In genomic region chr5:104022558-104022957, GRCm38 (mm10) we compare ENCODE assay signal across 11 mouse cellular contexts. TPM values are rescaled to one million over a fixed set of nuclear protein-coding genes. Genes with fewer than 3 reads are reported as not detected.
DNase-seq lines count a peak whose midpoint lies in the region; ATAC-seq and TF ChIP-seq lines count a peak whose summit lies in the region.
"Had no signal": no experiment of that assay in that cellular context is flagged by ENCODE, and none has a peak within 500 bp of the region (broad histone marks: within the 10 kb centered on the region; RNA-seq: fewer than 3 reads in every experiment).

No protein-coding gene starts in this region.

- H3K4me1 ChIP-seq in embryonic facial prominence, embryonic 14.5 days (ENCODE audit: control insufficient read depth, insufficient read depth, low read length), result peaks cover 5% of the 10 kb centered on the region; the same call in 1 of the 2 replicates
- peaks cover 23% of the 10 kb centered on the region for H3K4me1 ChIP-seq in intestine, embryonic 16.5 days (ENCODE audit: control insufficient read depth, insufficient read depth, low read length)
- H3K4me1 ChIP-seq in neural tube, embryonic 12.5 days, result peaks cover 17% of the 10 kb centered on the region; the same call in 1 of the 2 replicates

- H3K36me3 ChIP-seq in embryonic facial prominence, embryonic 14.5 days (ENCODE audit: control insufficient read depth, insufficient read depth, low read length), result 0 out of 2 replicates have a peak, but pooled peaks cover 6% of the 10 kb centered on the region
- H3K36me3 ChIP-seq in intestine, embryonic 16.5 days (ENCODE audit: control insufficient read depth, insufficient read depth, low read length), result no peaks in the 10 kb centered on the region
- no peaks in the 10 kb centered on the region for H3K36me3 ChIP-seq in neural tube, embryonic 12.5 days

- WGBS in embryonic facial prominence, embryonic 14.5 days, result 40% methylated on average over 5 of the region's 5 CpGs
- 32% methylated on average over 5 of the region's 5 CpGs for WGBS in intestine, embryonic 16.5 days
- 19% methylated on average over 5 of the region's 5 CpGs for WGBS in neural tube, embryonic 12.5 days

- ATAC-seq in embryonic facial prominence, embryonic 14.5 days (ENCODE audit: low read depth), result no peak
- no peak for ATAC-seq in intestine, embryonic 16.5 days
- ATAC-seq in neural tube, embryonic 12.5 days (ENCODE audit: low FRiP score, low read depth), result no peak
- no peak for ATAC-seq in CD4-positive, CD25-positive, alpha-beta regulatory T cell, adult 4 months
- no peak for ATAC-seq in activated CD4-positive, CD25-positive, alpha-beta regulatory T cell, adult 4 months

- H3K9ac ChIP-seq in embryonic facial prominence, embryonic 14.5 days (ENCODE audit: low read depth, low read length), result 0 out of 2 replicates have a peak overlapping the region, but pooled peaks have one; percentile 64
- peak overlapping the region; percentile 75 for H3K9ac ChIP-seq in intestine, embryonic 16.5 days (ENCODE audit: low read depth, low read length)
- no peak overlapping the region for H3K9ac ChIP-seq in neural tube, embryonic 12.5 days

- no peaks in the 10 kb centered on the region for H3K27me3 ChIP-seq in embryonic facial prominence, embryonic 14.5 days (replicated peaks; ENCODE audit: control insufficient read depth, insufficient read depth, low read length)
- H3K27me3 ChIP-seq in intestine, embryonic 16.5 days (replicated peaks; ENCODE audit: control insufficient read depth, insufficient read depth, low read length), result no peaks in the 10 kb centered on the region
- peaks cover 5% of the 10 kb centered on the region; the same call in 1 of the 2 replicates for H3K27me3 ChIP-seq in neural tube, embryonic 12.5 days (replicated peaks)

- peak overlapping the region; percentile 58 for H3K4me3 ChIP-seq in layer of hippocampus, adult 2 months
- H3K4me3 ChIP-seq in embryonic facial prominence, embryonic 14.5 days (ENCODE audit: low read depth, low read length), result peak overlapping the region; percentile 49
- H3K4me3 ChIP-seq in intestine, embryonic 16.5 days (ENCODE audit: low read length), result peak overlapping the region; percentile 60
- H3K4me3 ChIP-seq in neural tube, embryonic 12.5 days, result no peak overlapping the region

- H3K4me2 ChIP-seq in embryonic facial prominence, embryonic 14.5 days (ENCODE audit: low read depth, low read length), result peak overlapping the region; percentile 68
- peak overlapping the region; percentile 79 for H3K4me2 ChIP-seq in intestine, embryonic 16.5 days (ENCODE audit: low read depth, low read length)
- peak overlapping the region; percentile 80 for H3K4me2 ChIP-seq in neural tube, embryonic 12.5 days (replicated peaks)

- no peak for DNase-seq in layer of hippocampus, adult 2 months (ENCODE audit: low spot score in 2 of 2)
- no peak for DNase-seq in layer of hippocampus, adult 18-20 months (ENCODE audit: low spot score in 2 of 2)
- peak; percentile 19 for DNase-seq in embryonic facial prominence, embryonic 14.5 days (ENCODE audit: low spot score)
- no peak for DNase-seq in kidney, adult 9 months

- no peaks in the 10 kb centered on the region for H3K9me3 ChIP-seq in embryonic facial prominence, embryonic 14.5 days (ENCODE audit: control insufficient read depth, low read length)
- no peaks in the 10 kb centered on the region for H3K9me3 ChIP-seq in intestine, embryonic 16.5 days (ENCODE audit: control insufficient read depth, low read length)
- H3K9me3 ChIP-seq in neural tube, embryonic 12.5 days, result no peaks in the 10 kb centered on the region

- peak overlapping the region; percentile 94 for H3K27ac ChIP-seq in layer of hippocampus, adult 2 months
- peak overlapping the region; percentile 68; the same call in 1 of the 2 replicates for H3K27ac ChIP-seq in embryonic facial prominence, embryonic 14.5 days (replicated peaks; ENCODE audit: low read depth, low read length)
- H3K27ac ChIP-seq in intestine, embryonic 16.5 days (ENCODE audit: low read length), result peak overlapping the region; percentile 96
- no peak overlapping the region for H3K27ac ChIP-seq in neural tube, embryonic 12.5 days

- no peak for TF ChIP-seq CTCF in layer of hippocampus, adult 2 months (conservative IDR thresholded peaks at IDR 0.05)

RNA-seq across cellular contexts. Expression of gene Hsd17b11, which starts 0.8 kb away (rescaled TPM):
- total RNA-seq in layer of hippocampus, adult 2 months (2021), result 10 to 100 TPM; 48.0 to 53.9 TPM
- total RNA-seq in layer of hippocampus, adult 18-20 months (2021), result 10 to 100 TPM; 53.9 to 61.3 TPM
- 4.5 and 4.9 TPM in 2 replicates for polyA plus RNA-seq in embryonic facial prominence, embryonic 14.5 days (2014; fragmentation: Nextera tagmentation; extraction: Ambion mirVana)
- polyA plus RNA-seq in intestine, embryonic 16.5 days (2015; fragmentation: Nextera tagmentation; extraction: Ambion mirVana), result 10.6 and 10.7 TPM in 2 replicates
- 1.8 and 2.0 TPM in 2 replicates for polyA plus RNA-seq in neural tube, embryonic 12.5 days (2016; fragmentation: Nextera tagmentation; extraction: Ambion mirVana)
- 1 to 10 TPM; 4.3 to 5.2 TPM for polyA plus RNA-seq in CD4-positive, CD25-positive, alpha-beta regulatory T cell, adult 4 months (2017; shearing (Covaris generic))
- polyA plus RNA-seq in activated CD4-positive, CD25-positive, alpha-beta regulatory T cell, adult 4 months (2017; shearing (Covaris generic)), result 1 to 10 TPM; 2.9 to 3.9 TPM

RNA-seq across cellular contexts. Expression of gene Nudt9, which starts 23.5 kb away (rescaled TPM):
- 10 to 100 TPM; 66.4 to 71.5 TPM for total RNA-seq in layer of hippocampus, adult 2 months (2021)
- total RNA-seq in layer of hippocampus, adult 18-20 months (2021), result 10 to 100 TPM; 76.8 to 77.4 TPM
- 56.8 and 59.0 TPM in 2 replicates for polyA plus RNA-seq in embryonic facial prominence, embryonic 14.5 days (2014; fragmentation: Nextera tagmentation; extraction: Ambion mirVana)
- polyA plus RNA-seq in intestine, embryonic 16.5 days (2015; fragmentation: Nextera tagmentation; extraction: Ambion mirVana), result 61.0 and 61.8 TPM in 2 replicates
- polyA plus RNA-seq in neural tube, embryonic 12.5 days (2016; fragmentation: Nextera tagmentation; extraction: Ambion mirVana), result 78.1 and 81.7 TPM in 2 replicates
- 10 to 100 TPM; 13.5 to 22.6 TPM for polyA plus RNA-seq in CD4-positive, CD25-positive, alpha-beta regulatory T cell, adult 4 months (2017; shearing (Covaris generic))
- polyA plus RNA-seq in activated CD4-positive, CD25-positive, alpha-beta regulatory T cell, adult 4 months (2017; shearing (Covaris generic)), result 10 to 100 TPM; 13.6 to 20.8 TPM

RNA-seq across cellular contexts. Expression of gene Hsd17b13, which starts 45.3 kb away (rescaled TPM):
- not detected for total RNA-seq in layer of hippocampus, adult 2 months (2021)
- total RNA-seq in layer of hippocampus, adult 18-20 months (2021), result not detected
- 0.15 and 0.26 TPM in 2 replicates for polyA plus RNA-seq in embryonic facial prominence, embryonic 14.5 days (2014; fragmentation: Nextera tagmentation; extraction: Ambion mirVana)
- 36.9 and 49.5 TPM in 2 replicates for polyA plus RNA-seq in intestine, embryonic 16.5 days (2015; fragmentation: Nextera tagmentation; extraction: Ambion mirVana)
- polyA plus RNA-seq in neural tube, embryonic 12.5 days (2016; fragmentation: Nextera tagmentation; extraction: Ambion mirVana), result not detected in 2 replicates
- not detected for polyA plus RNA-seq in CD4-positive, CD25-positive, alpha-beta regulatory T cell, adult 4 months (2017; shearing (Covaris generic))
- polyA plus RNA-seq in activated CD4-positive, CD25-positive, alpha-beta regulatory T cell, adult 4 months (2017; shearing (Covaris generic)), result not detected
- polyA plus RNA-seq: erythroblast, embryonic 14.5 days; Patski had no signal

RNA-seq across cellular contexts. Expression of gene Gm17660, which starts 54.9 kb away (rescaled TPM):
- not detected for total RNA-seq in layer of hippocampus, adult 2 months (2021)
- total RNA-seq in layer of hippocampus, adult 18-20 months (2021), result not detected
- 0.47 TPM in 1 of 2 replicates, not detected in the other for polyA plus RNA-seq in embryonic facial prominence, embryonic 14.5 days (2014; fragmentation: Nextera tagmentation; extraction: Ambion mirVana)
- polyA plus RNA-seq in intestine, embryonic 16.5 days (2015; fragmentation: Nextera tagmentation; extraction: Ambion mirVana), result not detected in 2 replicates
- not detected in 2 replicates for polyA plus RNA-seq in neural tube, embryonic 12.5 days (2016; fragmentation: Nextera tagmentation; extraction: Ambion mirVana)
- polyA plus RNA-seq in CD4-positive, CD25-positive, alpha-beta regulatory T cell, adult 4 months (2017; shearing (Covaris generic)), result not detected
- not detected for polyA plus RNA-seq in activated CD4-positive, CD25-positive, alpha-beta regulatory T cell, adult 4 months (2017; shearing (Covaris generic))
- total RNA-seq: liver, adult 2 months had no signal
- polyA plus RNA-seq: erythroblast, embryonic 14.5 days; liver, adult 2 months; Patski had no signal

Comparison
In these comparisons a context has a peak if more than half of its experiments do, and no peak if none do; other contexts are left out.
1. RNA of gene Hsd17b13, which starts 45.3 kb away (polyA plus RNA-seq): 36.9 to 49.5 TPM in intestine, embryonic 16.5 days; 0.15 to 0.26 TPM in embryonic facial prominence, embryonic 14.5 days, not detected in CD4-positive, CD25-positive, alpha-beta regulatory T cell, adult 4 months, not detected in activated CD4-positive, CD25-positive, alpha-beta regulatory T cell, adult 4 months and not detected in neural tube, embryonic 12.5 days; every median in the first group is over 10 times any median in the second.
2. Peak in every context shown above with its lines, with median percentiles within 50 percentile points of each other: H3K4me2 ChIP-seq.